Mouse (Mus musculus): ENCODE results near the gene Chd6.

- TF ChIP-seq GATA1 (IDR thresholded peaks at IDR 0.05; ENCODE audit: borderline replicate concordance, low read length) (no peak), FLI1 (IDR thresholded peaks at IDR 0.05; ENCODE audit: low read length) (no peak)
Observed at GRCm38 (mm10) chr2:161128367-161129111, 19.7 kb upstream of the Chd6 start.
